Mouse (Mus musculus) stomach, postnatal 0 days (tissue): Measurements from ENCODE around the gene Elovl6. TPM values are rescaled to one million over a fixed set of nuclear protein-coding genes. Genes with fewer than 3 reads are reported as not detected.

ENCODE experiments used
- ATAC-seq: fragments of 200-750 bp; cut with Nextera tagmentation; 2 replicates; pipeline ENCODE4 v1.8.0; 2017; ENCODE audit not compliant: low FRiP score, low TSS enrichment
- DNase-seq: peaks from one replicate; pipeline ENCODE4 v3.0.0-alpha.2; 2016; ENCODE audit warnings: low spot score
- H3K27ac ChIP-seq: fragments of 300-500 bp; sonication (generic); replicated peaks from 2 replicates; pipeline ENCODE4 v1.5.1; 2014; ENCODE audit warnings: mild to moderate bottlenecking, control low read depth
- H3K27me3 ChIP-seq: fragments of 300-500 bp; sonication (generic); 2 replicates; pipeline ENCODE4 v1.6.1; 2014; ENCODE audit warnings: low read length; ENCODE audit not compliant: control insufficient read depth, insufficient read depth
- H3K36me3 ChIP-seq: fragments of 300-500 bp; sonication (generic); 2 replicates; pipeline ENCODE4 v1.6.1; 2014; ENCODE audit warnings: low read length, mixed read lengths; ENCODE audit not compliant: control insufficient read depth, insufficient read depth
- H3K4me1 ChIP-seq: fragments of 300-500 bp; sonication (generic); replicated peaks from 2 replicates; pipeline ENCODE4 v1.6.1; 2014; ENCODE audit warnings: antibody characterized with exemption; ENCODE audit not compliant: control insufficient read depth, insufficient read depth
- H3K4me2 ChIP-seq: fragments of 300-500 bp; sonication (generic); replicated peaks from 2 replicates; pipeline ENCODE4 v1.6.1; 2014; ENCODE audit warnings: low read depth, mild to moderate bottlenecking, control low read depth, moderate library complexity
- H3K4me3 ChIP-seq: fragments of 300-500 bp; sonication (generic); 2 replicates; pipeline ENCODE4 v1.5.1; 2014; ENCODE audit warnings: low read depth, low read length, control low read depth
- H3K9ac ChIP-seq: fragments of 300-500 bp; sonication (generic); 2 replicates; pipeline ENCODE4 v1.6.1; 2014; ENCODE audit warnings: mild to moderate bottlenecking, low read length, control low read depth, mixed read lengths
- H3K9me3 ChIP-seq: fragments of 300-500 bp; sonication (generic); 2 replicates; pipeline ENCODE4 v1.6.1; 2016; ENCODE audit warnings: low read length; ENCODE audit not compliant: control insufficient read depth
- CTCF ChIP-seq: IDR thresholded peaks from 2 replicates; pipeline ENCODE4 v1.5.1; 2016; ENCODE audit warnings: antibody characterized with exemption, low read depth, mild to moderate bottlenecking, moderate library complexity
- EP300 ChIP-seq: optimal IDR thresholded peaks from 2 replicates; pipeline ENCODE3; 2016; ENCODE audit warnings: antibody characterized with exemption
- WGBS: fragments of 180-500 bp; shearing (Covaris S2); extraction: QIAGEN DNeasy Blood & Tissue Kit; methylation state at CpG from one replicate; pipeline ENCODE4 v1.1.7; 2014; 5-methylcytosine and 5-hydroxymethylcytosine counted together
- polyA plus RNA-seq: library from polyadenylated mRNA; unstranded; fragments of >200 nt; fragmentation: Nextera tagmentation; extraction: Ambion mirVana; gene quantifications from 2 replicates; pipeline ENCODE4 v1.2.1, GENCODE M21; 2015

Elovl6 gene
- polyA plus RNA-seq, 1 experiment from 2014 or later, result 34.2 TPM

DNA sequence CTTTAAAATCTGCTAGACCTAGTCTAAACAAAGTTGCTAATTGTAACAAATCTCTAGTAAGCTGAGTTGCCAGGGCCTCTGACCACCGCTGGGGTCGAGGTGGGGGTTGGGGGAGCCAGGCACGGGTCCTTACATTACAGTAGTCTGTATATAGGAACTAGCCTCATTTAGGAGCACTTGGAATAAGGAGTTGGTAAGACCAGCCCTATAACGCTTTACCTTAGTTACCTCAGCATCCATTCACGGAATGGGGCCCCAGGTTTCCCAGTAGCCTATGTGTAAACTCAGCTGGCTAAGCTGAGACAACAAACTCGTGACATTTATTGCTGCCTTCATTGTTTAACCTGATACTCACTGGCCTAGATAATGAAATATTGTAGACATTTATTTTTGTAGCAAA lies 3.3 kb downstream of the Elovl6 start:
- DNase-seq (peak; percentile 53), ATAC-seq (no peak; the same call in 1 of the 2 replicates)
- Histone ChIP-seq H3K27ac (peak overlapping the region; percentile 86), H3K27me3 (no peaks in the 10 kb centered on the region), H3K4me2 (peak overlapping the region; percentile 88), H3K9ac (peak overlapping the region; percentile 38; the same call in 1 of the 2 replicates), H3K4me1 (peaks cover 4% of the 10 kb centered on the region; the same call in 1 of the 2 replicates), H3K9me3 (no peaks in the 10 kb centered on the region), H3K4me3 (peak overlapping the region; percentile 6; the same call in 1 of the 2 replicates), H3K36me3 (no peaks in the 10 kb centered on the region)
- TF ChIP-seq CTCF (no peak), EP300 (no peak)
- 11% methylated on average over 6 of the region's 6 CpGs for WGBS

DNA sequence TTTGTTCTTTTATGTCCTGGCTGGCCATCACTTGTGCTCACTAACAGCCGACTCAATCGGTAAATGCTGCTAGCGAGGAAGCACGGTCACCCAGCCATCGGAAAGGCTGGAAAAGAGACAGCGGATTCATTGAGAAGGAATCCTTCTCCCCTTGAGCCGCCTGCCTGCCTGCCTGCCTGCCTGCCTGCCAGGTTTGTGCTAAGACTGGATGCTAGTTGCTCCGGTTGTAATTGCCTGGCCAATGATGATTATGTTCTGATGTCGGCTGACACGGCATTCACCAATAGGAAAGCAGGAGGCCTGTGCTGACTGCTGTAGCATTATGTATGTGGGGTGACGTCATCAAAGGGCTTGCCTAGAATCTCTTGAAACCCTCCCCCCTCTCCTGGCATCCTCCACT lies 4.0 kb downstream of the Elovl6 start:
- H3K9me3 ChIP-seq, result no peaks in the 10 kb centered on the region
- TF ChIP-seq EP300 (no peak), CTCF (0 out of 2 replicates have a peak, but pooled peaks have one; percentile 14)
- H3K9ac ChIP-seq, result 0 out of 2 replicates have a peak overlapping the region, but pooled peaks have one; percentile 19
- ATAC-seq (peak; percentile 96), DNase-seq (peak; percentile 87)
- no peaks in the 10 kb centered on the region for H3K27me3 ChIP-seq
- no peaks in the 10 kb centered on the region for H3K36me3 ChIP-seq
- peak overlapping the region; percentile 23 for H3K4me3 ChIP-seq
- peak overlapping the region; percentile 51 for H3K4me2 ChIP-seq
- H3K27ac ChIP-seq, result peak overlapping the region; percentile 86
- H3K4me1 ChIP-seq, result peaks cover 4% of the 10 kb centered on the region; the same call in 1 of the 2 replicates
- WGBS, result 1% methylated on average over 11 of the region's 11 CpGs

DNA sequence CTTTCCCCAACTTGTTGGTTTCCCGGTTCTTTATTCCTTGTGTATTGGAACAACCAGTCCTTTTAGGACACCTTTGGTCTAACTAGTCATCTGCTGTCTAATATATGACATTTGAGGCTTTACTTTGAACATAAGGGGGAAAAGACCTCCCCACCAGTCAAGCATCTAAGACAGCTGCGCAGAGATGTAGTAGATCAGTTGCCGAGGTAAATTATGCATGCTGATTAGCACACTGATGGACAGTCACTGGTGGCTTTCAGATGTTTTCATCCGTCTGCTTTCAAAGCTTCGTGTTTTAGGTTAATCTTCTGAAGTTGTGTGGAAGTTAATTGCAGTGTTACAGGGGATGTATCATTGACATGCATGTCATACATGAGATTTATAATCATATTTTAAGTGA lies 5.8 kb downstream of the Elovl6 start:
- H3K36me3 ChIP-seq, result no peaks in the 10 kb centered on the region
- no peaks in the 10 kb centered on the region for H3K9me3 ChIP-seq
- no peak overlapping the region for H3K4me2 ChIP-seq
- peaks cover 4% of the 10 kb centered on the region; the same call in 1 of the 2 replicates for H3K4me1 ChIP-seq
- H3K27me3 ChIP-seq, result no peaks in the 10 kb centered on the region
- ATAC-seq (no peak), DNase-seq (no peak)
- WGBS, result 83% methylated on average over 5 of the region's 5 CpGs
- no peak overlapping the region for H3K9ac ChIP-seq
- no peak overlapping the region for H3K4me3 ChIP-seq
- H3K27ac ChIP-seq, result no peak overlapping the region
- TF ChIP-seq EP300 (no peak), CTCF (no peak)

DNA sequence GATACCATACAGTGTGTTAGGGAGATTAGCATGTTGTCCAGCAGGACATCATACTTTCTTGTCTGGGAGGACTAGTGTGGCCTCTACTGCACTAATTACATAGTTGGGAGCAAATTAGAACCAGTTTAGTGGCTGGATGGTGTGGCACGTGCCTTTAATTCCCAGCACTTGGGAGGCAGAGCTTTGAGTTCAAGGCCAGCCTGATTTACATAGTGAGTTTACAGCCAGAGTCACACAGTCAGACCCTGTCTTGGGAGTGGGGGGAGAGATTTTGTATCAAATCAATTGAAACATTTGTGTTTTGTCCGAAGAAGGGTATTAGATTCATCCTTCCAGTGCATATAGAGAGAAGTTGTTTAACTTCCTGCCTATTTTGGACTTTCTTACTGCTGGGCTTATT lies 8.7 kb downstream of the Elovl6 start:
- no peak for DNase-seq
- H3K4me1 ChIP-seq, result 0 out of 2 replicates have a peak, but pooled peaks cover 4% of the 10 kb centered on the region
- H3K27ac ChIP-seq, result no peak overlapping the region
- H3K9ac ChIP-seq, result no peak overlapping the region
- H3K27me3 ChIP-seq, result no peaks in the 10 kb centered on the region
- no peak for ATAC-seq
- H3K9me3 ChIP-seq, result no peaks in the 10 kb centered on the region
- no peaks in the 10 kb centered on the region for H3K36me3 ChIP-seq
- no peak overlapping the region for H3K4me2 ChIP-seq
- no peak for TF ChIP-seq EP300
- no peak for TF ChIP-seq CTCF
- H3K4me3 ChIP-seq, result no peak overlapping the region
- WGBS, result 84% methylated on average over 2 of the region's 2 CpGs

DNA sequence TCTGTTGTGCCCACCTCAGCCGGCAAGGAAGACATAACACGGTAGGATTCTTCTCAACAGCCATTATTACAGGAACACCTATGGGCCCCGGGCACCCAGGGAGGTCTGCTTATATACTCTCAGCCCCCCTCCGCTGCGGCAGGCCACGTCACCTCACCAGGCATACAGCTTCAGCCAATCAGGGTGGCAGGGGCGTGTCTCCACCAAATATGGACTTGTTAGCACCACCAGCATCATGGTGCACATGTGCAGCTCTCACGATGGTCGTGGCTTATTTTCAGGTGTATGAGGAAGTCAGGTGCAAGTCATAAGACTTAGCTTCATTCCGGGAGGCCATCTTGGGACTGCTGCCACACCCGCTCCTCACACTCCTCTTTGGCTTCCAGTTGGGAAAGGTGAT lies 9.3 kb downstream of the Elovl6 start:
- H3K9me3 ChIP-seq, result no peaks in the 10 kb centered on the region
- 96% methylated on average over 11 of the region's 11 CpGs for WGBS
- no peak overlapping the region for H3K9ac ChIP-seq
- no peak for ATAC-seq
- no peaks in the 10 kb centered on the region for H3K36me3 ChIP-seq
- no peak for DNase-seq
- no peaks in the 10 kb centered on the region for H3K27me3 ChIP-seq
- no peak overlapping the region for H3K4me3 ChIP-seq
- H3K4me2 ChIP-seq, result no peak overlapping the region
- no peak overlapping the region for H3K27ac ChIP-seq
- H3K4me1 ChIP-seq, result 0 out of 2 replicates have a peak, but pooled peaks cover 4% of the 10 kb centered on the region
- TF ChIP-seq CTCF, result no peak
- no peak for TF ChIP-seq EP300

DNA sequence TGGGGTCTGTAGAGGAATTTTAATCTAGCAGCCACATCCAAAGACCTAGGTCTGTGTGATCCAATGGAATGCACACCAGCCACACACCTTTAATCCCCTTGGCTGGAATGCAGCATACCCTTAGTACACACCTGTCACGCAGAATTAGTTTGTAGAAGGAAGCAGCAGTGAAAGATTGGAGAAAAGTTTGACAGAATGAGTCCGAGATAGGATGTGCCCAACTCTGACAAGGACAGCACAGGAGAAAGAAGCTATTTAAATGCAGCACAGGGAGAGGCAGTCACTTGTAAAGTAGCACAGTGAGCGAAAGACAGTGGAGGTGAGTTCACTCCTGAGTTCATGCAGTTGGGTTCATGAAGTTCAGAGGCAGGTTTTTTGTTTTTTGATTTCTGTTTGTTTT lies 11.2 kb downstream of the Elovl6 start:
- DNase-seq (no peak), ATAC-seq (no peak)
- Histone ChIP-seq H3K4me1 (0 out of 2 replicates have a peak, but pooled peaks cover 2% of the 10 kb centered on the region), H3K4me2 (no peak overlapping the region), H3K27ac (no peak overlapping the region), H3K9me3 (no peaks in the 10 kb centered on the region), H3K36me3 (no peaks in the 10 kb centered on the region), H3K9ac (no peak overlapping the region), H3K27me3 (no peaks in the 10 kb centered on the region), H3K4me3 (no peak overlapping the region)
- TF ChIP-seq EP300 (no peak), CTCF (no peak)
- 93% methylated on average over 3 of the region's 3 CpGs for WGBS
